Mouse (Mus musculus) kidney, adult 2 months (tissue): ENCODE data around the gene Dffa.

Experiments
- CTCF ChIP-seq: fragments of 200-500 bp; conservative IDR thresholded peaks from 2 replicates; pipeline ENCODE4 v1.5.1; 2011; ENCODE audit warnings: low read depth, mild to moderate bottlenecking, control low read depth, low read length, moderate library complexity, mixed read lengths; ENCODE audit not compliant: insufficient read depth, insufficient read length
- POLR2A ChIP-seq: fragments of 200-500 bp; IDR thresholded peaks from one replicate; pipeline ENCODE4 v1.6.1; 2011; ENCODE audit warnings: low read depth, low read length, control low read depth

GRCm38 (mm10) chr4:149159203-149159602 lies 55.3 kb downstream of the Dffa start:
- TF ChIP-seq POLR2A (no peak), CTCF (no peak)
